Mouse (Mus musculus): ENCODE data around the gene Sgk2. TPM values are rescaled to one million over a fixed set of nuclear protein-coding genes. Genes with fewer than 3 reads are reported as not detected.

Gene Sgk2
- polyA plus RNA-seq, 1 experiment from 2014 or later = not detected

- Histone ChIP-seq H3K4me3 (ENCODE audit: low read depth, low read length) (no peak overlapping the region), H3K27me3 (ENCODE audit: control insufficient read depth, insufficient read depth, low read length) (no peaks in the 10 kb centered on the region), H3K9me3 (replicated peaks; ENCODE audit: control insufficient read depth, low read length) (no peaks in the 10 kb centered on the region), H3K4me1 (ENCODE audit: control insufficient read depth, insufficient read depth, low read length) (no peaks in the 10 kb centered on the region), H3K4me2 (no peak overlapping the region), H3K9ac (ENCODE audit: low read depth, low read length) (no peak overlapping the region), H3K36me3 (ENCODE audit: control insufficient read depth, insufficient read depth, low read length) (no peaks in the 10 kb centered on the region), H3K27ac (ENCODE audit: low read depth, low read length) (no peak overlapping the region)
- 88% methylated on average over 2 of the region's 2 CpGs for WGBS (ENCODE audit: insufficient replicate concordance)
- no peak for ATAC-seq (replicated peaks; ENCODE audit: insufficient number of reproducible peaks, low FRiP score, low TSS enrichment)
Measured at GRCm38 (mm10) chr2:162956843-162957242, 30.3 kb upstream of the Sgk2 start.

- Histone ChIP-seq H3K36me3 (ENCODE audit: control insufficient read depth, insufficient read depth, low read length) (no peaks in the 10 kb centered on the region), H3K4me2 (no peak overlapping the region), H3K9ac (ENCODE audit: low read depth, low read length) (no peak overlapping the region), H3K4me3 (ENCODE audit: low read depth, low read length) (no peak overlapping the region), H3K27me3 (ENCODE audit: control insufficient read depth, insufficient read depth, low read length) (no peaks in the 10 kb centered on the region), H3K27ac (ENCODE audit: low read depth, low read length) (no peak overlapping the region), H3K9me3 (replicated peaks; ENCODE audit: control insufficient read depth, low read length) (no peaks in the 10 kb centered on the region), H3K4me1 (ENCODE audit: control insufficient read depth, insufficient read depth, low read length) (no peaks in the 10 kb centered on the region)
- ATAC-seq (replicated peaks; ENCODE audit: insufficient number of reproducible peaks, low FRiP score, low TSS enrichment) = no peak
- WGBS (ENCODE audit: insufficient replicate concordance) = 64% methylated on average over 9 of the region's 10 CpGs
Measured at GRCm38 (mm10) chr2:162961321-162961720, 25.8 kb upstream of the Sgk2 start.

- H3K27me3 ChIP-seq (ENCODE audit: control insufficient read depth, insufficient read depth, low read length) = no peaks in the 10 kb centered on the region
- 88% methylated on average over 2 of the region's 2 CpGs for WGBS (ENCODE audit: insufficient replicate concordance)
Measured at GRCm38 (mm10) chr2:162966734-162967133, 20.4 kb upstream of the Sgk2 start.

GRCm38 (mm10) chr2:162968357-162968756, 18.8 kb upstream of the Sgk2 start:
- 13% methylated on average over 5 of the region's 5 CpGs for WGBS (ENCODE audit: insufficient replicate concordance)
- 0 out of 2 replicates have a peak, but pooled peaks have one; percentile 13 for ATAC-seq (replicated peaks; ENCODE audit: insufficient number of reproducible peaks, low FRiP score, low TSS enrichment)
- H3K4me2 ChIP-seq = no peak overlapping the region

More at GRCm38 (mm10) chr2:162966734-162967133, 20.4 kb upstream of the Sgk2 start:
- Histone ChIP-seq H3K4me2 (no peak overlapping the region), H3K27ac (ENCODE audit: low read depth, low read length) (no peak overlapping the region), H3K4me3 (ENCODE audit: low read depth, low read length) (no peak overlapping the region), H3K9ac (ENCODE audit: low read depth, low read length) (no peak overlapping the region), H3K9me3 (replicated peaks; ENCODE audit: control insufficient read depth, low read length) (no peaks in the 10 kb centered on the region), H3K4me1 (ENCODE audit: control insufficient read depth, insufficient read depth, low read length) (no peaks in the 10 kb centered on the region), H3K36me3 (ENCODE audit: control insufficient read depth, insufficient read depth, low read length) (no peaks in the 10 kb centered on the region)
- ATAC-seq (replicated peaks; ENCODE audit: insufficient number of reproducible peaks, low FRiP score, low TSS enrichment) = no peak

GRCm38 (mm10) chr2:162969101-162969500, 18.0 kb upstream of the Sgk2 start:
- Histone ChIP-seq H3K27ac (ENCODE audit: low read depth, low read length) (no peak overlapping the region), H3K36me3 (ENCODE audit: control insufficient read depth, insufficient read depth, low read length) (no peaks in the 10 kb centered on the region), H3K4me3 (ENCODE audit: low read depth, low read length) (no peak overlapping the region), H3K4me2 (no peak overlapping the region), H3K9ac (ENCODE audit: low read depth, low read length) (no peak overlapping the region), H3K27me3 (ENCODE audit: control insufficient read depth, insufficient read depth, low read length) (no peaks in the 10 kb centered on the region), H3K9me3 (replicated peaks; ENCODE audit: control insufficient read depth, low read length) (no peaks in the 10 kb centered on the region), H3K4me1 (ENCODE audit: control insufficient read depth, insufficient read depth, low read length) (no peaks in the 10 kb centered on the region)
- WGBS (ENCODE audit: insufficient replicate concordance) = 64% methylated on average over 3 of the region's 3 CpGs
- no peak for ATAC-seq (replicated peaks; ENCODE audit: insufficient number of reproducible peaks, low FRiP score, low TSS enrichment)

More at GRCm38 (mm10) chr2:162968357-162968756, 18.8 kb upstream of the Sgk2 start:
- no peak overlapping the region for H3K4me3 ChIP-seq (ENCODE audit: low read depth, low read length)
- no peak overlapping the region for H3K9ac ChIP-seq (ENCODE audit: low read depth, low read length)
- no peaks in the 10 kb centered on the region for H3K27me3 ChIP-seq (ENCODE audit: control insufficient read depth, insufficient read depth, low read length)
- no peak overlapping the region for H3K27ac ChIP-seq (ENCODE audit: low read depth, low read length)
- H3K4me1 ChIP-seq (ENCODE audit: control insufficient read depth, insufficient read depth, low read length) = no peaks in the 10 kb centered on the region
- H3K9me3 ChIP-seq (replicated peaks; ENCODE audit: control insufficient read depth, low read length) = no peaks in the 10 kb centered on the region
- H3K36me3 ChIP-seq (ENCODE audit: control insufficient read depth, insufficient read depth, low read length) = no peaks in the 10 kb centered on the region

- Histone ChIP-seq H3K27me3 (ENCODE audit: control insufficient read depth, insufficient read depth, low read length) (no peaks in the 10 kb centered on the region), H3K9me3 (replicated peaks; ENCODE audit: control insufficient read depth, low read length) (no peaks in the 10 kb centered on the region), H3K27ac (ENCODE audit: low read depth, low read length) (no peak overlapping the region), H3K4me2 (no peak overlapping the region), H3K4me1 (ENCODE audit: control insufficient read depth, insufficient read depth, low read length) (no peaks in the 10 kb centered on the region), H3K4me3 (ENCODE audit: low read depth, low read length) (no peak overlapping the region), H3K36me3 (ENCODE audit: control insufficient read depth, insufficient read depth, low read length) (no peaks in the 10 kb centered on the region), H3K9ac (ENCODE audit: low read depth, low read length) (no peak overlapping the region)
- ATAC-seq (replicated peaks; ENCODE audit: insufficient number of reproducible peaks, low FRiP score, low TSS enrichment) = no peak
- 78% methylated on average over 6 of the region's 6 CpGs for WGBS (ENCODE audit: insufficient replicate concordance)
Measured at GRCm38 (mm10) chr2:162970896-162971295, 16.2 kb upstream of the Sgk2 start.

- no peaks in the 10 kb centered on the region for H3K36me3 ChIP-seq (ENCODE audit: control insufficient read depth, insufficient read depth, low read length)
- no peaks in the 10 kb centered on the region for H3K4me1 ChIP-seq (ENCODE audit: control insufficient read depth, insufficient read depth, low read length)
- no peak overlapping the region for H3K4me2 ChIP-seq
- H3K9me3 ChIP-seq (replicated peaks; ENCODE audit: control insufficient read depth, low read length) = no peaks in the 10 kb centered on the region
- 51% methylated on average over 7 of the region's 7 CpGs for WGBS (ENCODE audit: insufficient replicate concordance)
- H3K27me3 ChIP-seq (ENCODE audit: control insufficient read depth, insufficient read depth, low read length) = no peaks in the 10 kb centered on the region
- H3K27ac ChIP-seq (ENCODE audit: low read depth, low read length) = no peak overlapping the region
- H3K9ac ChIP-seq (ENCODE audit: low read depth, low read length) = no peak overlapping the region
- ATAC-seq (replicated peaks; ENCODE audit: insufficient number of reproducible peaks, low FRiP score, low TSS enrichment) = no peak
- H3K4me3 ChIP-seq (ENCODE audit: low read depth, low read length) = no peak overlapping the region
Measured at GRCm38 (mm10) chr2:162972752-162973151, 14.4 kb upstream of the Sgk2 start.

GRCm38 (mm10) chr2:162973206-162973605, 13.9 kb upstream of the Sgk2 start:
- no peak for ATAC-seq (replicated peaks; ENCODE audit: insufficient number of reproducible peaks, low FRiP score, low TSS enrichment)
- no peaks in the 10 kb centered on the region for H3K9me3 ChIP-seq (replicated peaks; ENCODE audit: control insufficient read depth, low read length)
- H3K9ac ChIP-seq (ENCODE audit: low read depth, low read length) = no peak overlapping the region

GRCm38 (mm10) chr2:162973637-162974036, 13.5 kb upstream of the Sgk2 start:
- no peak overlapping the region for H3K27ac ChIP-seq (ENCODE audit: low read depth, low read length)
- no peak overlapping the region for H3K4me3 ChIP-seq (ENCODE audit: low read depth, low read length)
- H3K27me3 ChIP-seq (ENCODE audit: control insufficient read depth, insufficient read depth, low read length) = no peaks in the 10 kb centered on the region
- H3K4me1 ChIP-seq (ENCODE audit: control insufficient read depth, insufficient read depth, low read length) = no peaks in the 10 kb centered on the region
- H3K9ac ChIP-seq (ENCODE audit: low read depth, low read length) = no peak overlapping the region
- no peaks in the 10 kb centered on the region for H3K36me3 ChIP-seq (ENCODE audit: control insufficient read depth, insufficient read depth, low read length)
- no peak for ATAC-seq (replicated peaks; ENCODE audit: insufficient number of reproducible peaks, low FRiP score, low TSS enrichment)
- H3K9me3 ChIP-seq (replicated peaks; ENCODE audit: control insufficient read depth, low read length) = no peaks in the 10 kb centered on the region
- no peak overlapping the region for H3K4me2 ChIP-seq
- 28% methylated on average over 11 of the region's 11 CpGs for WGBS (ENCODE audit: insufficient replicate concordance)

More at GRCm38 (mm10) chr2:162973206-162973605, 13.9 kb upstream of the Sgk2 start:
- H3K27me3 ChIP-seq (ENCODE audit: control insufficient read depth, insufficient read depth, low read length) = no peaks in the 10 kb centered on the region
- 69% methylated on average over 5 of the region's 5 CpGs for WGBS (ENCODE audit: insufficient replicate concordance)
- H3K36me3 ChIP-seq (ENCODE audit: control insufficient read depth, insufficient read depth, low read length) = no peaks in the 10 kb centered on the region
- H3K27ac ChIP-seq (ENCODE audit: low read depth, low read length) = no peak overlapping the region
- no peak overlapping the region for H3K4me2 ChIP-seq
- H3K4me1 ChIP-seq (ENCODE audit: control insufficient read depth, insufficient read depth, low read length) = no peaks in the 10 kb centered on the region
- no peak overlapping the region for H3K4me3 ChIP-seq (ENCODE audit: low read depth, low read length)

All from heart, embryonic 11.5 days (tissue).